Mouse (Mus musculus): Measurements from ENCODE around the gene Plekha3.

GRCm38 (mm10) chr2:76708512-76708911 is 33.4 kb downstream of the Plekha3 start:
- no peak for TF ChIP-seq CTCF (IDR thresholded peaks at IDR 0.05; ENCODE audit: low read depth)
- no peak for TF ChIP-seq EP300 (IDR thresholded peaks at IDR 0.05; ENCODE audit: low read depth)
